Mouse (Mus musculus) hindbrain, embryonic 10.5 days (tissue): ENCODE results near the gene Cys1. TPM values are rescaled to one million over a fixed set of nuclear protein-coding genes. Genes with fewer than 3 reads are reported as not detected.
"Not testable (repeated sequence)": the region's sequence is repeated elsewhere in the genome, so short reads cannot be mapped to it uniquely, and the experiment has no call there.

Experiments
- DNase-seq: peaks from one replicate; pipeline ENCODE4 v3.0.0-alpha.2; 2017; ENCODE audit warnings: low spot score
- H3K27ac ChIP-seq: fragments of 300-500 bp; sonication (generic); 2 replicates; pipeline ENCODE4 v1.5.1; 2016; ENCODE audit warnings: mild to moderate bottlenecking, moderate library complexity
- H3K27me3 ChIP-seq: fragments of 300-500 bp; sonication (generic); 2 replicates; pipeline ENCODE4 v1.6.1; 2016; ENCODE audit warnings: mild to moderate bottlenecking; ENCODE audit not compliant: poor library complexity, insufficient read depth, severe bottlenecking
- H3K36me3 ChIP-seq: fragments of 300-500 bp; sonication (generic); 2 replicates; pipeline ENCODE4 v1.6.1; 2016; ENCODE audit warnings: mild to moderate bottlenecking, moderate library complexity
- H3K4me1 ChIP-seq: fragments of 300-500 bp; sonication (generic); replicated peaks from 2 replicates; pipeline ENCODE4 v1.6.1; 2016; ENCODE audit warnings: mild to moderate bottlenecking
- H3K4me3 ChIP-seq: fragments of 300-500 bp; sonication (generic); 2 replicates; pipeline ENCODE4 v1.5.1; 2016; ENCODE audit warnings: mild to moderate bottlenecking, moderate library complexity
- H3K9me3 ChIP-seq: fragments of 300-500 bp; sonication (generic); 2 replicates; pipeline ENCODE4 v1.6.1; 2016; ENCODE audit warnings: mild to moderate bottlenecking, moderate library complexity
- WGBS: fragments of 180-500 bp; shearing (Covaris S2); methylation state at CpG from one replicate; pipeline ENCODE4 v1.1.7; 2016; 5-methylcytosine and 5-hydroxymethylcytosine counted together
- polyA plus RNA-seq: library from polyadenylated mRNA; unstranded; fragments of >200 nt; fragmentation: Nextera tagmentation; extraction: Ambion mirVana; gene quantifications from 2 replicates; pipeline ENCODE4 v1.2.1, GENCODE M21; 2016

Cys1 gene
- polyA plus RNA-seq, 1 experiment from 2014 or later, result 0.55 TPM

DNA sequence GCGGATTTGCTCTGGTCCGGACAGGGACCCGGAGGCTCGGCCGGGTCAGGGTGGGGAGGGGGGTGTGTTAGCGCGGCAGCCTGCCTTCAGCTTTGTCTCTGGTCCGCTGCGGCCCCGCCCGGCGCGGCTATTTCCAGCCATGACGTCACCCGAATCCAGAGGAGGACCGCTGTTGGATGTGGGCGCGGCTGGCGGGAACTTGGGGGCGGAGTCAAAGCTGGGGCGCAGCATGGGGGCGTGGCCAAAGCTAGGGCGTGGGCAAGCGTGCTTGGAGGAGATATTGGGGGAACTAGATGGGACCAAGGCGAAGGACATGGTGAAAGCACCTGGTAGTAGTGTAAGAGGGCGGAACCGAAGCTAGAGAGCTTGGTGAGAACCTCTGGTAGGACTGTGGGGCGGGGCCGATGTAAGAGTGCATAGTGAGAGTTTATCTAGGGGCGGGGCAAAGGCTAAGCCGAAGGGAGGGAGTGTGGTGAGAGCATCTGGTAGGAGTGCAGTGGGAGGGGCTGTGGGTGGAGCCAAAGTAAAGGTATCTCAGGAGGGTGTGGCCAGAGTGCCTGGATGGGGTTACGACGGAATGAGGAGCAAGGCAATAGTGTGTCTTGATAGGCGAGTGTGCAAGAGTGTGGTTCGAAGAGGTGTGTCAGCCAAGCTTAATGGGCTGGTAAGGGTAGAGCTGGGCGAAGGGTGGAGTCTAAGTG is 29.8 kb downstream of the Cys1 start:
- DNase-seq, result peak; percentile 97
- H3K9me3 ChIP-seq, result no peaks in the 10 kb centered on the region
- peaks cover 54% of the 10 kb centered on the region for H3K4me1 ChIP-seq
- 1% methylated on average over 36 of the region's 36 CpGs for WGBS
- peak overlapping the region; percentile 72 for H3K4me3 ChIP-seq
- peak overlapping the region; percentile 96 for H3K27ac ChIP-seq
- peaks cover 21% of the 10 kb centered on the region for H3K27me3 ChIP-seq
- H3K36me3 ChIP-seq, result peaks cover 35% of the 10 kb centered on the region

DNA sequence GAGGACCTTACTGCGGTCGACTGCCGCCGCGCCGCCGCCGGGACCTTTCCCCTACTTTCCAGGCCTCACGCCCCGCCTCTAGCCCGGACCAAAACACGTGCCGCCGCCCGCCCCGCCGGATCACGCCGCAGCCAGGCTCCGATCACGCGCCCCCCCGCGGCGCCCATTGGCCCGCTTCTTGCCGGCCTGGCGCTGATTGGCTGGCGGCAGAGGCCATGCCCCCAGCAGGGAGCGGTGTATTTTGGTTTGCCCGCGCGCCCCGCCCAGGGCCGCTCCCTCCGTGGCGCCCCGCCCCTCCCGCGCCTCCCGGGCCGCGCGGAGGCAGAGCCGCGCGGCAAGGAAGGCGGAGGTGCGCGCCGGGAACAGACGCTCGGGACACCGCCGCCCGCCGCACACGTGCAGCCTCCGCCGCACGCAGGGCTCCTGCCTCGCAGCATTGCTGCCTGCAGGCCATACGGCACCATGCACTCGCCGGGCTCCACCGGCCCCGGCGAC is 30.5 kb downstream of the Cys1 start, which contains the start of gene Klf11:
Gene Klf11 (plus strand): TSS at position 212 of the 495 bp plus-strand sequence.
- WGBS, result under 1% methylated on average over 68 of the region's 68 CpGs
- DNase-seq, result peak; percentile 98
- peak within 1 kb of the TSS; percentile 72 for H3K4me3 ChIP-seq
- peaks cover 21% of the 10 kb centered on the region for H3K27me3 ChIP-seq
- H3K4me1 ChIP-seq, result peaks cover 47% of the 10 kb centered on the region
- H3K36me3 ChIP-seq, result peaks cover 28% of the 10 kb centered on the region
- no peaks in the 10 kb centered on the region for H3K9me3 ChIP-seq
- H3K27ac ChIP-seq, result peak within 1 kb of the TSS; percentile 96

DNA sequence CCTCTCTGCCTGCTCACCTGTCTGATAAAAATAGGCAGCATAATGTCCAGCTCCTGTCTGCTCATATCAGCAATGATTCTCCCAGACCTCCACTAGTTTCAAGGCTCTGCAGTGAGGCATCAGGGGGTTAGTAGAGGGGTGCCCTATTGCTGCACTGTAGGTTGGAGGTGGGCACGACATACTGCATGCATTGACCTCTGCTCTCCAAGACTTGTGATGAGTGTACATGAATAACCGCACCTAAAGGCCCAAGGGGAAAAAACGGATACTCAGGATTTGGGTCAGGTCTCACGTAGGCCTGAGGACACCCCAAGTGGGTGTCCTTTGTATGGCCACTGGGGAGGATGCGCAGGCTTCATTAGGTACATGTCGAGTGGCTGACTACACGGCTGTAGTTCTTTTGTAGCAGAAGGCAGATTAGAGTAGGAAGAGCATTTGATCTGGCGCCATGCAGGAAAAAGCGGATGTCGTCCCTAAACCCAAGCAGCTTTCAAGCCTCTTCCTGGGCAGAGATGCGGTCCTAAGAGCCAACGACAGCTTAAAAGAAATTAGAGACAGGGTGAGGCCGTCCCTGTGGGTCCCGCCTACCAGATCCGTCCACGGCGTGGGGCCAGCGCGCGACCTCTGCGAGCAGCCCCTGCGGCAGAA is 31.1 kb downstream of the Cys1 start:
- H3K27ac ChIP-seq, result peak overlapping the region; percentile 96
- H3K27me3 ChIP-seq, result peaks cover 21% of the 10 kb centered on the region
- DNase-seq, result no peak
- WGBS, result 4% methylated on average over 22 of the region's 22 CpGs
- no peaks in the 10 kb centered on the region for H3K9me3 ChIP-seq
- peaks cover 42% of the 10 kb centered on the region for H3K4me1 ChIP-seq
- peak overlapping the region; percentile 72 for H3K4me3 ChIP-seq
- peaks cover 23% of the 10 kb centered on the region for H3K36me3 ChIP-seq

DNA sequence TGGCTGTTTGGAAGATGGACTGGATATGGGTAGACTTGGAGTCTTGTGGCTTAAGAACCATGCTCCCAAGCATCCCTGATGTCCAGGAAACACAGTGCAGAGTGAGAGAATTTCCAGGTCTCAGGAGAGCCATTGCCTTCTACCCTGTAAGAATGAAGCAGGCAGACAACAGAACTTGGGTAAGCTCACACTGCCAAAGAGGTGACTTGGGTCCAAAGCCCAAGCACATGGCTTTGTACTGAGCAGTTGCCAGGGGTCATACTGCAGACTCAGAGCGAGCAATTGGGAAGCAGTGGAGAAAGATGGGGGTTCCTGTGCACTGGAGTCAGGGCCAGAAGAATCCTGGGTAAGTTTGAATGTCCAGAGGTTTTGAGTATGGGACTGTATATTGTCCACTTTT is 33.5 kb downstream of the Cys1 start:
- H3K4me1 ChIP-seq, result peaks cover 30% of the 10 kb centered on the region
- no peaks in the 10 kb centered on the region for H3K36me3 ChIP-seq
- peaks cover 21% of the 10 kb centered on the region for H3K27me3 ChIP-seq
- no peak overlapping the region for H3K27ac ChIP-seq
- no peak for DNase-seq
- no peak overlapping the region for H3K4me3 ChIP-seq
- H3K9me3 ChIP-seq, result no peaks in the 10 kb centered on the region
- WGBS, result 63% methylated on average over 1 of the region's 1 CpGs

DNA sequence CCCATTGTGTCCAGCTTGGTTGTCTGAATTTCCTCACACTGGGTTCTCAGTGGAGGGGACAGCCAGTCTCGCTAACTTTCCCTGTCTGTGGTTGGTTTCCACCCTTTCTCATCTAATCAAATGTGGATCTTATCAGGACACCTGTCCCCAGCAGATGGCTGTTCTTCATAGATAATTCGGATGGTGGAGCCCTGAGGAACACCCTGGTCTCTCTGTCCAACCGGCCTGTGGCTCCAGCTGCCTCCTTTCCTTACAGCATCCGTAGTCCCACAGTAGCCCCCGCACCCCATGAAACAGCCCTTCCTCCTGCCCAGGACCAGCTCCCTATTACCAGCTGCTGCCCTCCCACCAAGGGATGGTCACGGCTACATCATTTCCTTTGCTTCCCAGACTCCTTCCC is 35.7 kb downstream of the Cys1 start:
- 86% methylated on average over 6 of the region's 6 CpGs for WGBS
- H3K4me1 ChIP-seq, result peaks cover 14% of the 10 kb centered on the region

DNA sequence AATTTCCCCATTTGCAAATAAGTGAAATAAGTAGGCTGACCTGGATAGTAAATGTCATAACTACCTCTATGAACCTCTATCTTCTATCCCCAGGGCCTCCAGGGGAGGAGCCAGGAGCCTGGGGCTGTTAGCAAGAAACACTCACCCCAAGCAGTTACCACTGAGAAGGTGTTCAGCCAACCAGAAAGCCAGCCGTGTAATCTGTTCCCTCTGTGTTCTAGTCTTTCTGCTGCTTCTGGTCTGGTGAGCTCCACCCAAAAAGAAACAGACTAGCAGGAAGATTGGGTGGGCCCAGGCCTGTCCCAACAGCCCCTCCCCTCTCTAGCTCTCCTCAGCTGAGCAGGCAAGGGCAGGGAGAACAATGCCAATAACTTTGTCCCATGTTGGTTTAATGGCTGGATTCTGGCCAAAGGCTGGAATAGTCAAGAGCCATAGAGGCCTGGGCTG is 37.5 kb downstream of the Cys1 start:
- H3K27ac ChIP-seq, result peak overlapping the region; percentile 40; the same call in 1 of the 2 replicates
- H3K36me3 ChIP-seq, result no peaks in the 10 kb centered on the region
- WGBS, result 42% methylated on average over 1 of the region's 1 CpGs
- peaks cover 9% of the 10 kb centered on the region; the same call in 1 of the 2 replicates for H3K27me3 ChIP-seq
- no peak for DNase-seq
- H3K4me1 ChIP-seq, result peaks cover 5% of the 10 kb centered on the region; the same call in 1 of the 2 replicates
- no peaks in the 10 kb centered on the region for H3K9me3 ChIP-seq
- H3K4me3 ChIP-seq, result no peak overlapping the region

More for the DNA sequence above, 35.7 kb downstream of the Cys1 start:
- DNase-seq, result no peak
- no peak overlapping the region for H3K27ac ChIP-seq
- H3K36me3 ChIP-seq, result no peaks in the 10 kb centered on the region
- H3K4me3 ChIP-seq, result no peak overlapping the region
- peaks cover 21% of the 10 kb centered on the region for H3K27me3 ChIP-seq
- H3K9me3 ChIP-seq, result no peaks in the 10 kb centered on the region

DNA sequence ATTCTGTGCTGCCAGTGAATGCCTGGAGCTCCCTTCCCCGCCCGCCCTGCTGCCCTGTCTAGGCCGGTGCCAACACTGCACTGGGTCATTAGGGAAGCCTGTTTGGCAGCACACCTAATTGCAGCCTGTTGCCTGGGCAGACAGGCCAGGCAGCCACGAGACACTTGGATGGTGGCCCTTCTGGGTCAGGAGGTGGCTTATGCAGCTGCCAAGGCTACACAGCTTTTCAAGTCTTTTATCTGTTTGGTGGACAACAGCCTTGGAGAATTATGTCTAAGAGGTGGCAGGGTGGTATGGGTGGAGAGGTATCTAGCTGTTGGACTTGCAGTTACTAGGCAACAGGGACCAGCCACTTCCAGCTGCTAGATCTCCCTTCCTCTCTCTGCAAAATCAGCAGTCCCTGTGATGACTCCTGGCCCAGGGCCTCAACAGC is 39.2 kb downstream of the Cys1 start:
- Histone ChIP-seq H3K36me3 (no peaks in the 10 kb centered on the region), H3K4me1 (peaks cover 5% of the 10 kb centered on the region; the same call in 1 of the 2 replicates), H3K27me3 (no peaks in the 10 kb centered on the region), H3K9me3 (no peaks in the 10 kb centered on the region), H3K4me3 (no peak overlapping the region), H3K27ac (no peak overlapping the region)
- 81% methylated on average over 4 of the region's 4 CpGs for WGBS
- no peak for DNase-seq

DNA sequence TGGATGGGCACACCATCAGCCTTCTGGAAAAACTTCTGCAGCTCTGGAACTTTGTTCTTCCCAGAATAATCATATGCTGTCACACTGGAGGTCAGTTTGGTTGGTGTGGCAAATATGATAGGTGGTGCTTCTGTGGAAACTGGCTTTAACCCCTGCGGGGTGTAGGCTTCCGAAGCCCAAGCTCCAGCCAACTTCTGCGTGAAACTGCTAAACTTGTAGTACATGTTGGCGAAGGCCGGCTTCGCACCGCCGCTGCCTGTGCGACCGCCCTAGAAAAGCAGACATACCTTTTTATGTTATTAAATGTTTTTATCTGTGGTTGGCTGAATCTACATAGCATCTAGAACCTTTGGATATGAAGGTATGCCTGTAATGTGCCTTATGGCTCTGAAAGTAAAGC is 42.8 kb downstream of the Cys1 start:
- not testable (repeated sequence) for H3K4me1 ChIP-seq, DNase-seq, H3K4me3 ChIP-seq, H3K36me3 ChIP-seq, H3K27ac ChIP-seq, H3K27me3 ChIP-seq, H3K9me3 ChIP-seq
- WGBS, result 97% methylated on average over 10 of the region's 10 CpGs

DNA sequence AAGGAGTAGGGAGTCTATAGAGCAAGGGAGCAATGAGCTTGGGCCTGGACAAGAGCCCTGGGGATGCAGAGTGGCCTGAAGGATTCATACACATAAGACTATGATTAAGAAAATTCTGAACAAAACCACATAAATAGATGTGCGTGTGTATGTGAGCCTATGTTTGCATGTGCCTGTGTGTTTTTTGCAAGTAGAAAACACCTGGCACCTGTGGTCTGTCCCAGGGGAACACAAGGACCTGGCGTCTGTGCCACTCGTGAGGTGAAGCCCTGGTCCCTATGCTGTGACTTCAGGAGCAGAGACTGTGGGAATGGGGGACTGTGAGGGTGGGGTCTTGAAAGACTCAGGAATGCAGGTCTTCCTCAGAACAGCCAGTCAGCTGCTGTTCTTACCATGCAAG is 47.0 kb downstream of the Cys1 start:
- Histone ChIP-seq H3K27ac (no peak overlapping the region), H3K36me3 (no peaks in the 10 kb centered on the region), H3K27me3 (no peaks in the 10 kb centered on the region), H3K9me3 (no peaks in the 10 kb centered on the region), H3K4me1 (peaks cover 18% of the 10 kb centered on the region), H3K4me3 (no peak overlapping the region)
- 91% methylated on average over 3 of the region's 3 CpGs for WGBS
- DNase-seq, result no peak

DNA sequence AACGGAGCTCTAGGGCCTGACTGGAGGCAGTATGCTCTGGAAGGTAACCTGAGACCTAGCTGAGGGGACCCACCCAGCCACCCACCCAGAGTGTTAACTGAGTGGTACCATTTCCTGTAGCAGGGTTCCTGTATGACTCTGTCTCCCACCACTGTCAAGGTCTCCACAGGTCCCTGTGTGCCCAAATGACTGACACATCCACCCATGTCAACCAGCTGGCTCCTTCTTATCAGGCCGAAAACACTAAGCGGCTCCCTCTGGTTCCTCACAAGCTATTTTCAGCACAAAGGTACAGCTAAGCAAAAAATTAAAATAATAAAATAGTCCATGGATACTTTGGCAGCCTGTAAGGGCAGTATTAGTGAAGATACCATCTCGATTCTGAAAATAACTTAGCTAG is 47.4 kb downstream of the Cys1 start:
- 85% methylated on average over 4 of the region's 4 CpGs for WGBS
- peaks cover 18% of the 10 kb centered on the region for H3K4me1 ChIP-seq
- no peak overlapping the region for H3K27ac ChIP-seq
- no peaks in the 10 kb centered on the region for H3K9me3 ChIP-seq
- H3K4me3 ChIP-seq, result no peak overlapping the region
- no peaks in the 10 kb centered on the region for H3K36me3 ChIP-seq
- H3K27me3 ChIP-seq, result no peaks in the 10 kb centered on the region
- DNase-seq, result no peak

DNA sequence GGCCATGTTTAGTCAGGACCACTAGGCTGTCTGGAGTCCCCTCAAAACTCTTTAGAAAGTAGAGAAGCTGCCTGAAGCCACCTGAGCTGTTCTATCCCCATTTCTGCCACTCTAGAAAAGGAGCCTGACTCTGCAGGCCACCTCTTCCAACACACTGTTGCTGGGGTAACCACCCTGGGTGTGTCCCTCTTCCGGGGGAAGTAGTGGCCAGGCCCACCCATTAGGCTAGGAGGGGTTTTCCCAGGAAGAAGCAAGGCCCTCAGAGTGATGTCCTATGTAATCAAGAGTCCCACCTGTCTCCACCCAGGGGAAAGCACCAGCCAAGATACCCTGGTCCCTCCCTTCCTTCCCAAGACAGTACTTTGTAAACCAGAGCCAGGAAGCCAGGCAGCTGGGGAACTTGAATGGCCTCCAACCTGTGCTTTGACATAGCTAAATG is 47.8 kb downstream of the Cys1 start:
- WGBS, result 66% methylated on average over 1 of the region's 1 CpGs
- H3K27me3 ChIP-seq, result no peaks in the 10 kb centered on the region
- no peak for DNase-seq
- H3K4me3 ChIP-seq, result no peak overlapping the region
- H3K4me1 ChIP-seq, result peaks cover 18% of the 10 kb centered on the region
- H3K9me3 ChIP-seq, result no peaks in the 10 kb centered on the region
- H3K36me3 ChIP-seq, result no peaks in the 10 kb centered on the region
- H3K27ac ChIP-seq, result no peak overlapping the region

DNA sequence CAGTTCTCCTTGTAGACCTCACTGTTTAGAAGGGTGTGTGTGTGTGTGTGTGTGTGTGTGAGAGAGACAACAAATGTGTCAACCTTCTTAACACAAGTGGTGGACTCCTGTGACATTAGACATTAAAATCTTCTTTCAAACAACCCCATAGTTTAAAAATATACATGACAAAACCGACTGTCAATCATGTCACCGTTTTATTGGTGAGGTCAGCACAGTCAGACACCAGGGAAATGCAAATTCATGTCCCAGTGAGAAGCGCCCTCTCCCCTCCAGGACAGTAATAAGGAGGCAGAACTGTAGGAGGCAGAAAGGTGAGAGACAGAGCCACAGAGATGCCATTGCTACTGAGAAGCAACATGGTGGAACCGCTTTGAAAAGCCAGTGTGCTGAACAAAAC is 49.2 kb downstream of the Cys1 start:
- H3K4me1 ChIP-seq, result peaks cover 18% of the 10 kb centered on the region
- H3K27me3 ChIP-seq, result no peaks in the 10 kb centered on the region
- no peak overlapping the region for H3K27ac ChIP-seq
- DNase-seq, result no peak
- WGBS, result 63% methylated on average over 4 of the region's 4 CpGs
- no peaks in the 10 kb centered on the region for H3K36me3 ChIP-seq
- no peaks in the 10 kb centered on the region for H3K9me3 ChIP-seq
- H3K4me3 ChIP-seq, result no peak overlapping the region

DNA sequence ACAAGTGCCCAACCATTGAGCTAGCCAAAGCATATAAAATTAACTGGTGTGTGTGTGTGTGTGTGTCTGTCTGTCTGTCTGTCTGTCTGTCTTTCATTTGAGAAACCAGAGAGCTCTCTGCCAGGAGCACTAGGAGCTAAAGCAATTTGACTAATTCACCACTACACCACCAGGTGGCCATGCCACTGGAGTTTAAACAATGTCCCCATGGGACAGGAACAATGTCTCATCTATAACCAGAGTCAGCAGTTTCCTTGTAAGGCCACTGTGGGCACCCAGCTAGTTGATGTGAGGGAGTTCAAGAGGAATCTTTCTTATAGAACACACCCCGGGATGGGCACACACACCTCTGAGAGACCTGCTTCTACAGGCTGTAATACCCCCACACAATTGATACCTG is 51.4 kb downstream of the Cys1 start:
- Histone ChIP-seq H3K36me3 (no peaks in the 10 kb centered on the region), H3K4me3 (no peak overlapping the region), H3K27ac (no peak overlapping the region), H3K27me3 (no peaks in the 10 kb centered on the region), H3K9me3 (no peaks in the 10 kb centered on the region), H3K4me1 (peaks cover 20% of the 10 kb centered on the region)
- DNase-seq, result no peak
- WGBS, result 84% methylated on average over 1 of the region's 1 CpGs
